Mouse (Mus musculus): ENCODE results near the gene Lmx1a. TPM values are rescaled to one million over a fixed set of nuclear protein-coding genes. Genes with fewer than 3 reads are reported as not detected.

The Lmx1a gene
- polyA plus RNA-seq, 1 experiment: not detected

DNA sequence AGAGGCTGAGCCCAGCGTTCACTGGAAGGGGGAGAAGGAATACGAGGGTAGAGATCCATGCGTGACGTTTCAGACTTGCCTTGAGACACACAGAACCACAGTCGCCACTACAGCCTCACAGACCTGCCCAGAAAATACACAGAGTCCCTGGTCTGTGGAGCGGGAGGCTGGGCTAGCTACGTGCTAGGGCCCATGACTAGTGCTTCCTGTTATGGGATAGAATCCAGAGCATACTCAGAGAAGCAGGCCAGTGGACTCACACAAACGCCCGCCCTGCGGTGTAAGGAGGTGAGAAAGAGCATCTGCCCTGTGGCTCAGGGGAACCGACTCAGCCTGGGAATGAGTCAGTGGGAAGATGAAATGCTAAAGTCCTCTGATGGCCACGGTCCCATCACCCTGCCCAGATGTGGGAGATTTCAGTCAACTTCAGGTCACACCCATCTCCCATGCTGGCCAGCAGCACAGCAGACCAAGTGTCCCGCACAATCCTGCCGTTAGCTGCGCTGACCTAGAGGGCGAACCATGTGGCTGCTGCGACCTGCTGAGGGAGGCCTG is 16.5 kb upstream of the Lmx1a start:
- H3K4me3 ChIP-seq (replicated peaks; ENCODE audit: extremely low read depth, low read depth, low read length): no peak overlapping the region
- no peaks in the 10 kb centered on the region for H3K4me1 ChIP-seq (ENCODE audit: control insufficient read depth, insufficient read depth, low read length)
- WGBS: 15% methylated on average over 17 of the region's 17 CpGs
- TF ChIP-seq POLR2A (IDR thresholded peaks at IDR 0.05; ENCODE audit: borderline replicate concordance, extremely low read depth, low read depth, low read length) (no peak), CTCF (IDR thresholded peaks at IDR 0.05; ENCODE audit: insufficient read depth, low read length) (no peak)
- no peak for DNase-seq

DNA sequence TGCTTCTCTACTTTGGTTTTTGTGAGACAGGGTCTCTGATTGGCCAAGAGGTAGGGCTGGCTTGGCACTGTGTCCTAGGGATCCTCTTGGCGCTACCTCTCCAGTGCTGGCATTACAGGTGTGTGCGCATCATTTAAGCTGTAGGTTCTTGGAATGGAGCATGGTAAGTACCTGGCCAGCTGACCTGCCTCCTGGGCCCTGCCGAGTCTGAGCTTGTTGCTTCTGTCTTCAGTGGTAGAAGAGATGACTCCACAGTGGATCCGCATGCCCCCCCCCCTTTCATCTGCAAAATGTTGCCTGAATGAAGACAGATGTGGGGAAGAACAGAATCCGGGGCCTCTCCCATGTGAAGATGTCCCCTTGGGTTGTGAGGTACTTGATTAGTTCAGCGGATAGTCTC is 10.0 kb upstream of the Lmx1a start:
- WGBS: 93% methylated on average over 6 of the region's 6 CpGs
- no peak overlapping the region for H3K4me3 ChIP-seq (replicated peaks; ENCODE audit: extremely low read depth, low read depth, low read length)
- DNase-seq: no peak
- no peaks in the 10 kb centered on the region for H3K4me1 ChIP-seq (ENCODE audit: control insufficient read depth, insufficient read depth, low read length)
- no peak for TF ChIP-seq POLR2A (IDR thresholded peaks at IDR 0.05; ENCODE audit: borderline replicate concordance, extremely low read depth, low read depth, low read length)

- 3% methylated on average over 8 of the region's 8 CpGs for WGBS
- H3K4me3 ChIP-seq (replicated peaks; ENCODE audit: extremely low read depth, low read depth, low read length): no peak overlapping the region
- H3K4me1 ChIP-seq (ENCODE audit: control insufficient read depth, insufficient read depth, low read length): peaks cover 5% of the 10 kb centered on the region; the same call in 1 of the 2 replicates
- DNase-seq: no peak
- TF ChIP-seq CTCF (IDR thresholded peaks at IDR 0.05; ENCODE audit: insufficient read depth, low read length) (no peak), POLR2A (IDR thresholded peaks at IDR 0.05; ENCODE audit: borderline replicate concordance, extremely low read depth, low read depth, low read length) (no peak)
Observed at GRCm38 (mm10) chr1:167688001-167688346, 1.1 kb upstream of the Lmx1a start.

DNA sequence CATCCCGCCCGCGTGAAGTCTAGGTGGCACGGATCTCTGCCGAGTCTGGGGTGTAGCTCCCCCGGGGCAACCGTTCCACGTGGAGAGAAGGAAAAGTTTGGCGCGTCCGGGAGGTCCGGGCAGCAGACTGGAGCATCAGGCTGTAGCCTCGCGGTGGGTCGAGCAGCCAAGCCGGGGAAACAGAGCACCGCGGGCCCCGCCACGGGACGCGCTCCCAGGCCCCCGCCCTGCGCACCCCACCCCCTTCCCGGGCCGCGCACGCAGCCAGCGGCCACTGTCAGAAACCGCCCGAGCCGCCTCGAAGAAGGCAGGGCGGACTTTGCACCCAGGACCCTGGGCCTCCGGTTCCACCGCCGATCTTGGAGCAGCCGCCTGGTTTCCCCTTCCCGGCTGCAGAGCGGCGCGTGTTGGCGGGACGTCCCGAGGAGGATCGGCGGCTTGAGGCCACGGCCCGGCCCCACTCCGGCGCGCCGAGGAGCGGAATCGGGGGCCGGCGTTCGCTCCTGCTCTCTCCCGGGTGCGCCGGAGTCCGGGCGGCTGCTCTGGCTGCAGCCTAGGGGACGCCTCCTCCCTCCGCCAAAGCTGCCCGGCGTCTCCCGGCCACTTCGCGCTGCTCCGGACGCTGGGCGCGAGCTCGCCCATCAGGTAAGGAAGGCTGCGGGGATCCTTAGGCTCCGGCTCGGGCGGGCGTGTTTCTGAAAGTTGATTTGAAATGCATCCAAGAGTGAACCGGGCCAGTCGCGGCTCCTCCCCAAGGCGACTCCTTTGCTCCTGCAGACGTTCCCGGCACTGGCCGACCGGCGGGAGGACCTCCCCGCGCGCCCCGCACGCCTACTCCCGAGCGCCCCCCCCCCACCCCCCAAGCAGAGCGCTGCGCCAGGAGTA is 448 bp upstream of the Lmx1a start:
- Histone ChIP-seq H3K4me3 (replicated peaks; ENCODE audit: extremely low read depth, low read depth, low read length) (peak overlapping the region; percentile 29), H3K4me1 (ENCODE audit: control insufficient read depth, insufficient read depth, low read length) (peaks cover 5% of the 10 kb centered on the region; the same call in 1 of the 2 replicates)
- WGBS: under 1% methylated on average over 96 of the region's 98 CpGs
- no peak for DNase-seq
- TF ChIP-seq CTCF (IDR thresholded peaks at IDR 0.05; ENCODE audit: insufficient read depth, low read length) (no peak), POLR2A (IDR thresholded peaks at IDR 0.05; ENCODE audit: borderline replicate concordance, extremely low read depth, low read depth, low read length) (no peak)

GRCm38 (mm10) chr1:167689262-167690137 is 463 bp downstream of the Lmx1a start:
- TF ChIP-seq CTCF (IDR thresholded peaks at IDR 0.05; ENCODE audit: insufficient read depth, low read length) (no peak), POLR2A (IDR thresholded peaks at IDR 0.05; ENCODE audit: borderline replicate concordance, extremely low read depth, low read depth, low read length) (no peak)
- 7% methylated on average over 36 of the region's 36 CpGs for WGBS
- Histone ChIP-seq H3K4me1 (ENCODE audit: control insufficient read depth, insufficient read depth, low read length) (peaks cover 5% of the 10 kb centered on the region; the same call in 1 of the 2 replicates), H3K4me3 (replicated peaks; ENCODE audit: extremely low read depth, low read depth, low read length) (no peak overlapping the region)
- no peak for DNase-seq

DNA sequence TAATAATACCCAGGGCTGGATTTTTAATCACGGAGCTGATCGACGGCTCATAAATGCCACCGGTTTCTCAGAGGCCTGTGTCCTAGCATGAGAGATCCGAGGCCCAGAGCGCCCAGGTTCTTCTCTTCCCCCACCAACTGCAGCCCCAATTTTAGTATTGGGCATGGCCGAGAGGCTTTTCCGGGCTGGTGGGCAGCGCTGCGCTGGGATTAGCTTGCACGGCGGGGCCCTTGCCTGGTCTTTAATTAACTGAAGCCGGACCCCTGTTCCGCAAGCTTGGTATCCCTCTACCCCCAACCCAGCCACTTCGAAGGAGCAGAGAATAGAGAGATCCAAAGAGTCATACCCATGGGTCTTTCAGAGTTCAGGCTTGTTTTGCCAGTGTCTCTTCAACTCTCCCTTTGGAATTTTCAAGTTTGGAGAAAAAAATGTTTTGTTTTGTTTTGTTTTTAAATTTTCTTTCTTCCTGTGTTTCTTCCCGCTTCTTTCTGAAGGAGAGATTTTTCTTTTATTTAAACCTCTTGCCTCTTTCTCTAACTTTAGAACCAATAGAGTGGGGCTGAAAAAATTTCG is 1.2 kb downstream of the Lmx1a start:
- no peak overlapping the region for H3K4me3 ChIP-seq (replicated peaks; ENCODE audit: extremely low read depth, low read depth, low read length)
- TF ChIP-seq CTCF (IDR thresholded peaks at IDR 0.05; ENCODE audit: insufficient read depth, low read length) (no peak), POLR2A (IDR thresholded peaks at IDR 0.05; ENCODE audit: borderline replicate concordance, extremely low read depth, low read depth, low read length) (no peak)
- peaks cover 5% of the 10 kb centered on the region; the same call in 1 of the 2 replicates for H3K4me1 ChIP-seq (ENCODE audit: control insufficient read depth, insufficient read depth, low read length)
- DNase-seq: no peak
- WGBS: 9% methylated on average over 17 of the region's 17 CpGs

GRCm38 (mm10) chr1:167690716-167691550 is 1.9 kb downstream of the Lmx1a start:
- TF ChIP-seq CTCF (IDR thresholded peaks at IDR 0.05; ENCODE audit: insufficient read depth, low read length): no peak
- TF ChIP-seq POLR2A (IDR thresholded peaks at IDR 0.05; ENCODE audit: borderline replicate concordance, extremely low read depth, low read depth, low read length): no peak
- 13% methylated on average over 21 of the region's 21 CpGs for WGBS
- Histone ChIP-seq H3K4me3 (replicated peaks; ENCODE audit: extremely low read depth, low read depth, low read length) (no peak overlapping the region), H3K4me1 (ENCODE audit: control insufficient read depth, insufficient read depth, low read length) (peaks cover 5% of the 10 kb centered on the region; the same call in 1 of the 2 replicates)
- DNase-seq: no peak

DNA sequence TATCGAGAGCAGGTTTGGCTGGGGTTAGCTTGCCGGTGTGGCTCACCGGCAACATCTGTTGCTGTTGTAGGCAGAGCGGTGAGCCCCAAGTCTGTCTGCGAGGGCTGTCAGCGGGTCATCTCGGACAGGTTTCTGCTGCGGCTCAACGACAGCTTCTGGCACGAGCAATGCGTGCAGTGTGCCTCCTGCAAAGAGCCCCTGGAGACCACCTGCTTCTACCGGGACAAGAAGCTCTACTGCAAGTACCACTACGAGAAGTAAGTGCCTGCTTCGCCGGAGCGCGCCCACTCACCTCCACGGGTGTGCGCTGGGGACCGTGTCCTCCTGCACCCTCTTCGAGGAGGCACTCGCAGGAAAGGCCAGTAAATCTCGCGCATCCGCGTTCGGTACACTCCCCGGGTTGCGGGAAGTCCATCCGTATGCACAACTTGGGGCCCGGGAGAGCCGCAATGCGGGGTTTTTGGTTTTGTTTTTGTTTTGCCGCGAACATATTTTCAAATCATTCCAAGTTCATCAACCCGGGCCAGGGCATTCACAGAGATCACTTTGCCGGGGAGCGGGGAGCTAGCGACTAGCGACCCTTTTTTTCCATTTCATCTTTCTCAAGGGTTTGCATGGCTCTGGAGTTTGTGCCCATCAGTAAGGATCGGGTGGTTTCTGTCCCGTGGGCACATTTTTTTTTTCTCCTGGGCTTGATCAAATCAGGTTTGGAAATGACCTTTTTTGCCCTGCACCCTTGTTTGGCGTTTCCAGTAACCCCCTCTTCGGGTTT is 3.1 kb downstream of the Lmx1a start:
- TF ChIP-seq POLR2A (IDR thresholded peaks at IDR 0.05; ENCODE audit: borderline replicate concordance, extremely low read depth, low read depth, low read length) (no peak), CTCF (IDR thresholded peaks at IDR 0.05; ENCODE audit: insufficient read depth, low read length) (no peak)
- DNase-seq: no peak
- H3K4me1 ChIP-seq (ENCODE audit: control insufficient read depth, insufficient read depth, low read length): peaks cover 5% of the 10 kb centered on the region; the same call in 1 of the 2 replicates
- H3K4me3 ChIP-seq (replicated peaks; ENCODE audit: extremely low read depth, low read depth, low read length): no peak overlapping the region
- 3% methylated on average over 44 of the region's 44 CpGs for WGBS

Measured in lung, adult 2 months (tissue).